Mouse (Mus musculus): ENCODE results near the gene Fbxw4. TPM values are rescaled to one million over a fixed set of nuclear protein-coding genes. Genes with fewer than 3 reads are reported as not detected.
"Not testable (repeated sequence)": the region's sequence is repeated elsewhere in the genome, so short reads cannot be mapped to it uniquely, and the experiment has no call there.

Fbxw4 gene
- total RNA-seq, 2 experiments from 2014 or later, result 23.3 to 24.7 TPM

DNA sequence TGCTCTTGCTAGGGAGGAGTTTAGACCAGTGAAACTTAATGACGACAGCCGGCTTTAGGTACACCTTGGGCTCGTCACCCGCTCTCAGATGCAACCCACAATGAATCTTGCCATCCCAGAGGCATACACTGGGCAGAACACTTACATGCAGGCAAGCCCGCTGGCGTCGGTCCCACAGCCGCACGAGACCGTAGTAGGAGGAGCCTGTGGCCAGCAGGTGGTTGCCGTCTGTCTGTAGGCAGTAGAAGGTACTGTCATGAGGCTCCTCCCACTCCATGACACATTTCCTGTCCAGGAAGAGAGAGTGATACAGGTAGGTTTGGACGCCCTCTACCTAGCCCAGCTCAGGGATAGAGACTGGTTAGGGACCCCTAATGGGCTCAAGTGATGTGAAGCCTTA lies 81.1 kb downstream of the Fbxw4 start:
- DNase-seq, result no peak

DNA sequence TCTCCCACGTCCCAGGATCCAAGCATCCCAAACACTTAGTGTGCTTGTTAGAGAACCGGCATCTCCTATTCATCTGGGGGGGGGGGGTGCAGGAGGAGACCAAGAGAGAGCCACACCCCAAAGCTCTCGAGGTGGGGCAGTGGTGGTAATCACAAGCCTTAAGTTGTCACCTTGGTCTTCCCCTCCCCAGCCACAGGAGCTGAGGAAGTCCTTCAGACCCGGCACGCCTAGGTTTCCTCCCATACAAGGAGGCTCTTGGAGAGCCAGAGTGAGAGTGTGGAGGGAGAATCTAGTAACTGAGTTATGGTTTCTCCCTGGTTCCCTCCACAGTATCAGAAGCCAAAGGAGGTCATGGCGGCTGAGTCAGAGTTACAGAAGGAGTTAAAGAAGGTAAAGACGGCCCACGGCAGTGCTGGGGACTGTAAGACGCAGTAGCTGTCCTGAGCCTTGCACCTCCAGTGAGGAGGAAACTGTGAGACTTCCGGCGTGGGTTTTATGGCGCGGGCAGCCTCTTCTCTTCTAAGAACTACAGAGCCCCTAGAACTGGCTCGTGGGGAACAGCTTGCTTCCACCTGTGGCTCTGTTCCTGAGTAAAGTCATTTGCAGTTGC lies 82.9 kb downstream of the Fbxw4 start:
- no peak for DNase-seq

GRCm38 (mm10) chr19:45575632-45576001 lies 84.5 kb downstream of the Fbxw4 start:
- no peak for DNase-seq

GRCm38 (mm10) chr19:45574941-45575631 lies 85.0 kb downstream of the Fbxw4 start:
- DNase-seq, result no peak

- no peak for DNase-seq
These were observed 85.7 kb downstream of the Fbxw4 start for GRCm38 (mm10) chr19:45574339-45574898.

DNA sequence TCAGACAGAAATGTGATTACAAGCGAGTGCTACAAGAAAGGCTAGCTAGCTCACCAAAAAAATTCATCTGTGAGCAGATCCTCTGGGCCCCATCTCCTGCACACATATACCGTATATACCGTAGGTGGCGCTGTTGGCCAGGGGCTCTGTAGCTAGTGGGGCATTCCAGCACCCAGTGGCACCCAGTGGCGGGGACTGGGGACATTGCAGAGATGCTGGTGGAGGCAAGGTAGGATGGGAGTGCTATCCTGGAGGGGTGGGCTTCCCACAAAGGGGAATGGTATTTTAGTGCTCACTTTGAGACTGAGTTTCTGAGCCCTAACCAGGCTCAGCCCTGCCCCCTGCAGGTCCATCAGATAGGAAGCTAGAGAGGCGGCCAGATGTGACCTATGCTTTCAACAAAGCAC lies 86.2 kb downstream of the Fbxw4 start:
- DNase-seq, result peak; percentile 80

GRCm38 (mm10) chr19:45573033-45573432 lies 87.1 kb downstream of the Fbxw4 start:
- DNase-seq, result no peak

- no peak for DNase-seq
These were observed 92.7 kb downstream of the Fbxw4 start for GRCm38 (mm10) chr19:45567367-45567766.

GRCm38 (mm10) chr19:45565925-45566715 lies 94.0 kb downstream of the Fbxw4 start:
- DNase-seq, result no peak

- DNase-seq, result peak; percentile 83
These were observed 99.8 kb downstream of the Fbxw4 start, which contains the start of the genes Poll and Gm17018 for GRCm38 (mm10) chr19:45560153-45560890. Poll (minus strand) TSS chr19:45560531. Gm17018 (plus strand) TSS chr19:45560615.

- DNase-seq, result no peak
These were observed 106.0 kb downstream of the Fbxw4 start for GRCm38 (mm10) chr19:45554136-45554535.

- DNase-seq, result no peak
These were observed 107.9 kb downstream of the Fbxw4 start for GRCm38 (mm10) chr19:45552187-45552586.

DNA sequence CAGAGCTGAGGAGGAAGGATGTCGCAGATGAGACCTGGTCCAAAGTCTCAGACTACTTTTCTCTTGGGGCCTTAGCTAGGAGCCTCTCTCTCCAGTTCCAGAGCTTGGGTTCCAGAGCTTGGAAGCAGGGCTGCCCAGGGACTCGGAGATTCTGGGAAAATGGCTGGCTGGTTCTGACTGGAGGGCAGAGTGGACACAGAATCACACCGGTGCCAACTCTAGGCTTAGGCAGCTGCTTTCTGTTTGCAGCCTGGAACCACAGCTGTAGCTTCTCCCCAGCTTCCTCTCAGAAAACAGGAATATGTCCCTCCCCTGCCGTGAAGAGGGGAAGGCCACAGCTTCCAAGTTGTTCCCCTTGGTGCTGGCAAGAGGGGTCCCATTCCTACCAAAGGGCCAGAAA lies 110.2 kb downstream of the Fbxw4 start:
- DNase-seq, result no peak

DNA sequence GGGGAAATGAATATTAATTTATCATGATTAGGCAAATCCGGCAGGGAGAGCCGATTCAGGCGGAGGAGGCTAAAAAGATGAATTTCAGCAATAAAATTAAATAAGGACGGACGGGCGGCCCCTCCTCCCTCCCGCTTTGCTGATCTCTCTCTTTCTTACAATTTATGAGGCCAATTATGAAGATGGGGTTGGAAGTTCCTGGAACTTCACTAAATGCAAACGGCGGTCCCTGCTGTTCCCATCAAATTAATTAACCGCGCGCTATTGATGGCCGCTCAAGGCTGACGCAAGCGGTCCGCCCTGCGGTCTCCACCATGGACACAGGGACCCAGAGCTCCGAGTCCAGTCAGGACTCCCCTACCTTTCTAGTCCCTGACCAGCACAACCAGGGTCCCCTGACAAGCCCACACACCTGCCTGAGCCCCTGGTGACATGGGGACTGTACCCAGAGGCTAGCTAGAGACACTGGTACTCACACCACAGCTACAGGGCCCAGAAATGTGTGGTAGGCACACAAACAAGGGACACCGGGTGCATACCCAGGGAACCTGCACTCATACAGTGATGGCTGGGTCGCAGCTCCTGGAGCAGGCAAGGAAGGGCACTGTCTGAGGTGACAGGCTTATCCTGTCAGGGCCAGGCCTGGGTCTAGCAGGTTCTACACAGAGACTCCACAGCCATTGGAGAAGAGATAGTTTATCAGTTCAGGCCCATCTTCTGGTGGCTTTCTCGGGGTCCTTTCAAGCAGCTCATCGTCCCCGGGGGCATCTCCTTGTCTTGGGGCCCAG lies 110.8 kb downstream of the Fbxw4 start:
- no peak for DNase-seq

GRCm38 (mm10) chr19:45548196-45548595 lies 111.9 kb downstream of the Fbxw4 start:
- not testable (repeated sequence) for DNase-seq

- DNase-seq, result peak; percentile 86
These were observed 115.2 kb downstream of the Fbxw4 start for GRCm38 (mm10) chr19:45544925-45545321.

DNA sequence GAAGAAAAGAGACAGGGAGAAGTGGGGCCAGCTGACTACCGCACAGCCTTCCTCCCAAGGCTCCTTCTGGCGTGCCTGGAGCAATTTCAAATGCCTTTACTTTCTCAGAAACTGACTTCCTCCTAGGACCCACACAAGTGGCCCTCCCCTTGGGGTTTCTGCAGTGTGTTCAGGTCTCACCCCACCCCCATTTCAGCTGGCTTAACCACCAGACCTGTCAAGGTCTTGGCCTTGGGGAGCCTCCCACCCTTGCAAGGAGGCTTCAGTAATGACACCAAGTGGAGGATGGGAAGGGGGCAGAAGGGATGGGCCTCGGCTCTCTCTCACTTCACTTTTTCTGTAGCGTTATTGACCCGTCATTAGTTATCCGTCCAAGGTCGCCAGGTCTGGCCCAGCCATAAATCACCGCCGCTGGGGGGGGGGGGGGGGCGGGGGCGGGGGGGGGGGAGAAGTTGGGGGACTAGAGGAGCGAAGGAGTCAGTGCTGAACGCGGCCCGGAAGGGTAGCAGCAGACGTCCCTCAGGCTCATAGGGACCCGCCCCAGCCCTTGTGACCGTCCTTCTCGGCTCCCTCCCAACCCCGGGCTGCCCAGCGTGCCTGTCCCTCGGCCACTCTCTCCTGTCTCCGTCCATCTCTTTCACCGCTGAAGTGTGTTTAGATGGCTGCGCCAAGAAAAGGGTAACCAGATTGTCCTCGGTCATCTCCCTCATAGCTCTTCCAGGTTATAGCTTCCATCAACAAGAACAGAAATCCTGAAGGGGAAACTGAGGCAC lies 115.8 kb downstream of the Fbxw4 start:
- no peak for DNase-seq

- no peak for DNase-seq
These were observed 118.1 kb downstream of the Fbxw4 start for GRCm38 (mm10) chr19:45542061-45542460.

GRCm38 (mm10) chr19:45541409-45542041 lies 118.6 kb downstream of the Fbxw4 start:
- DNase-seq, result peak; percentile 52
